Mouse (Mus musculus) CH12.LX (cell line): Measurements from ENCODE around the gene Sf3a1. TPM values are rescaled to one million over a fixed set of nuclear protein-coding genes. Genes with fewer than 3 reads are reported as not detected.

ENCODE experiments used
- DNase-seq: peaks from one replicate; pipeline ENCODE4 v3.0.0-alpha.2; 2013; ENCODE audit errors: extremely low read depth
- H3K27ac ChIP-seq: 2 replicates; pipeline ENCODE4 v1.5.1; 2012; ENCODE audit warnings: low read depth, mild to moderate bottlenecking, control low read depth, moderate library complexity; ENCODE audit not compliant: insufficient read depth
- H3K27me3 ChIP-seq: replicated peaks from 2 replicates; pipeline ENCODE3; 2012; ENCODE audit warnings: inconsistent platforms
- H3K36me3 ChIP-seq, 2 experiments: replicated peaks in 1 of 2; 2 replicates each; pipeline versions ENCODE3 to v1.6.1; 2012; ENCODE audit warnings: inconsistent platforms in 1 of 2, low read length in 1 of 2, mild to moderate bottlenecking in 1 of 2, mixed read lengths in 1 of 2, moderate library complexity in 1 of 2; ENCODE audit not compliant: control insufficient read depth in 1 of 2, insufficient read depth in 1 of 2
- H3K4me1 ChIP-seq, 2 experiments: 2 replicates each; pipeline ENCODE4 v1.6.1; 2012; ENCODE audit warnings: inconsistent platforms in 1 of 2, moderate library complexity in 1 of 2; ENCODE audit not compliant: insufficient read depth in 2 of 2, control insufficient read depth in 1 of 2
- H3K4me2 ChIP-seq: 2 replicates; pipeline ENCODE4 v1.6.1; 2012; ENCODE audit warnings: low read depth, mild to moderate bottlenecking, control low read depth; ENCODE audit not compliant: poor library complexity, insufficient read depth, severe bottlenecking
- H3K4me3 ChIP-seq, 3 experiments: fragments of 150-350 bp in 1 of 3; sonication (generic) in 1 of 3; replicated peaks in 1 of 3; 2 replicates each; pipeline versions ENCODE3 to v1.5.1; 2011 to 2012; ENCODE audit warnings: low read depth in 2 of 3, low read length in 2 of 3, mild to moderate bottlenecking in 2 of 3, moderate library complexity in 2 of 3, control low read depth in 1 of 3, improper control_type of control experiment in 1 of 3, inconsistent platforms in 1 of 3, mixed read lengths in 1 of 3; ENCODE audit not compliant: poor library complexity in 1 of 3
- H3K79me2 ChIP-seq: replicated peaks from 2 replicates; pipeline ENCODE4 v1.6.1; 2012; ENCODE audit warnings: mild to moderate bottlenecking, moderate library complexity; ENCODE audit not compliant: control insufficient read depth, poor library complexity, insufficient read depth, severe bottlenecking; ENCODE audit errors: extremely low read depth
- H3K9ac ChIP-seq: 2 replicates; pipeline ENCODE4 v1.6.1; 2012; ENCODE audit warnings: low read depth, mild to moderate bottlenecking, control low read depth, moderate library complexity; ENCODE audit not compliant: insufficient read depth
- H3K9me3 ChIP-seq: replicated peaks from 2 replicates; pipeline ENCODE3; 2012; ENCODE audit warnings: low read length, inconsistent platforms, mixed read lengths
- BHLHE40 ChIP-seq: IDR thresholded peaks from 2 replicates; pipeline ENCODE4 v1.6.1; 2011; ENCODE audit warnings: mild to moderate bottlenecking, low read depth, low read length, improper control_type of control experiment
- CTCF ChIP-seq, 2 experiments: IDR thresholded peaks in 1 of 2; conservative IDR thresholded peaks in 1 of 2; 2 replicates each; pipeline ENCODE4 v1.5.1; 2011 to 2012; ENCODE audit warnings: low read depth in 2 of 2, low read length in 2 of 2, improper control_type of control experiment in 1 of 2, inconsistent platforms in 1 of 2, mild to moderate bottlenecking in 1 of 2, moderate library complexity in 1 of 2
- ELF1 ChIP-seq: IDR thresholded peaks from 2 replicates; pipeline ENCODE4 v1.6.1; 2014; ENCODE audit warnings: low read depth, mild to moderate bottlenecking, inconsistent platforms, low read length, improper control_type of control experiment
- EP300 ChIP-seq: IDR thresholded peaks from 2 replicates; pipeline ENCODE4 v1.6.1; 2011; ENCODE audit warnings: low read length, improper control_type of control experiment
- IRF4 ChIP-seq: IDR thresholded peaks from 2 replicates; pipeline ENCODE4 v1.6.1; 2014; ENCODE audit warnings: low read depth, mild to moderate bottlenecking, inconsistent platforms, low read length, improper control_type of control experiment
- JUND ChIP-seq: conservative IDR thresholded peaks from 2 replicates; pipeline ENCODE4 v1.6.1; 2011; ENCODE audit warnings: low read depth, low read length, improper control_type of control experiment
- MAFK ChIP-seq: IDR thresholded peaks from 2 replicates; pipeline ENCODE4 v1.6.1; 2011; ENCODE audit warnings: low read length, improper control_type of control experiment; ENCODE audit not compliant: insufficient replicate concordance
- MXI1 ChIP-seq: IDR thresholded peaks from 2 replicates; pipeline ENCODE4 v1.6.1; 2011; ENCODE audit warnings: mild to moderate bottlenecking, low read depth, low read length, improper control_type of control experiment
- MYC ChIP-seq: IDR thresholded peaks from 2 replicates; pipeline ENCODE4 v1.6.1; 2011; ENCODE audit warnings: low read depth, mild to moderate bottlenecking, improper control_type of control experiment, low read length
- NRF1 ChIP-seq: IDR thresholded peaks from 2 replicates; pipeline ENCODE4 v1.6.1; 2014; ENCODE audit warnings: low read depth, mild to moderate bottlenecking, inconsistent platforms, low read length, improper control_type of control experiment, moderate library complexity
- POLR2A ChIP-seq: IDR thresholded peaks from 2 replicates; pipeline ENCODE4 v1.6.1; 2011; ENCODE audit warnings: low read depth, mild to moderate bottlenecking, improper control_type of control experiment, low read length
- POLR2AphosphoS2 ChIP-seq: IDR thresholded peaks from 2 replicates; pipeline ENCODE4 v1.6.1; 2011; ENCODE audit warnings: low read depth, low read length, improper control_type of control experiment
- RAD21 ChIP-seq: IDR thresholded peaks from 2 replicates; pipeline ENCODE4 v1.6.1; 2011; ENCODE audit warnings: low read depth, mild to moderate bottlenecking, low read length, improper control_type of control experiment, moderate library complexity
- USF1 ChIP-seq: IDR thresholded peaks from 2 replicates; pipeline ENCODE4 v1.6.1; 2014; ENCODE audit warnings: low read depth, mild to moderate bottlenecking, inconsistent platforms, low read length, improper control_type of control experiment
- USF2 ChIP-seq: conservative IDR thresholded peaks from 2 replicates; pipeline ENCODE4 v1.6.1; 2011; ENCODE audit warnings: low read depth, low read length, improper control_type of control experiment
- ZKSCAN1 ChIP-seq: IDR thresholded peaks from 2 replicates; pipeline ENCODE4 v1.6.1; 2012; ENCODE audit warnings: low read depth, inconsistent platforms, low read length, improper control_type of control experiment, borderline replicate concordance
- dilution Hi-C: fragments of 300-500 bp; cut with MboI; formaldehyde crosslinking; loops from 2 replicates; pipeline ENCODE4 v1.14.3; 2020; ENCODE audit warnings: low sequenced_read_pairs; ENCODE audit not compliant: extremely low pct_unique_long_range_greater_than_20kb, extremely low pct_ligation_motif_present
- in situ Hi-C: fragments of 300-500 bp; cut with MboI; formaldehyde crosslinking; loops from 3 replicates; pipeline ENCODE4 v1.14.3; 2019; ENCODE audit warnings: low sequenced_read_pairs, low pct_ligation_motif_present, low pct_unique_long_range_greater_than_20kb, mixed read lengths
- polyA plus RNA-seq: library from polyadenylated mRNA; unstranded; fragments of >175 nt; gene quantifications from 2 replicates; pipeline ENCODE4 v1.2.1, GENCODE M21; 2012; ENCODE audit warnings: low read depth; ENCODE audit not compliant: insufficient read length
- total RNA-seq, 2 experiments: library from RNA; depleted of rRNA; stranded (reverse); fragments of 300-350 nt in 1 of 2; fragments of >200 nt in 1 of 2; gene quantifications; 2 replicates each; pipeline ENCODE4 v1.2.3; 2012 to 2014

Gene Sf3a1
- total and polyA plus RNA-seq, 3 experiments = 29.5 to 97.6 (median 46.5) TPM

DNA sequence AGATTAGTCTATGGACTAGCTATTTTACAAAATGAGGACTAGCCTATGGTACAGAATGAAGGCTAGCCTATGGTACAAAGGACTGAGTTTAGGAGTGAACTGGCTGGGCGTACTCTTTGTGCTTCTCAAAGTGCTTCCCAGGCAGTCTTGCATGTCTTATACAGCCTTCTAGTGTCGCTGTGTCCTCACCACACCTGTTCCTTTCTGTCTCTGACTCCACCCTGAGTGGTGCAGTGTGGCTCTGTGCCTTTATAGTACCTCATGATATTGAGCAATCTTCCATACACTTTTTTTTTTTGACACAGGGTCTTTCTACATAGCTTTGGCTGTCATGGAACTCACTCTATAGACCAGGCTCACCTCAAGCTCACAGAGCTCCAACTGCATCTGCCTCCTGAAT, 71.3 kb downstream of the Sf3a1 start:
- Histone ChIP-seq H3K9ac (no peak overlapping the region), H3K27ac (no peak overlapping the region), H3K79me2 (no peaks in the 10 kb centered on the region), H3K27me3 (no peaks in the 10 kb centered on the region), H3K4me3 (no peak overlapping the region), H3K36me3 (peaks cover 3 to 46% of the 10 kb centered on the region in 2 experiments), H3K4me2 (no peak overlapping the region), H3K4me1 (peaks cover 9 to 27% of the 10 kb centered on the region in 2 experiments), H3K9me3 (no peaks in the 10 kb centered on the region)
- dilution Hi-C loops (no loop called here), in situ Hi-C loops (no loop called here)
- no peak for DNase-seq
- TF ChIP-seq MXI1 (no peak), EP300 (no peak), POLR2AphosphoS2 (no peak), IRF4 (no peak), USF2 (no peak), ELF1 (no peak), CTCF (conservative IDR thresholded peaks at IDR 0.05 in 1 of 2, IDR thresholded peaks at IDR 0.05 in 1 of 2; ENCODE audit: low read depth in 2 of 2, low read length in 2 of 2) (no peak), USF1 (no peak), MAFK (no peak), JUND (no peak), ZKSCAN1 (no peak), RAD21 (no peak), BHLHE40 (no peak), POLR2A (no peak), NRF1 (no peak), MYC (no peak)

Other genes with a start within 250 kb of the Sf3a1 start
- 9.5 and 10.9 TPM in 2 replicates for gene Slc35e4, start 245.7 kb upstream of the Sf3a1 start, total RNA-seq (2012; rRNA removed)
- gene Slc35e4, start 245.7 kb upstream of the Sf3a1 start, total RNA-seq (2014; rRNA removed) = 3.3 and 4.5 TPM in 2 replicates
- gene Slc35e4, start 245.7 kb upstream of the Sf3a1 start, polyA plus RNA-seq = 4.0 and 4.6 TPM in 2 replicates
- 4.7 and 8.6 TPM in 2 replicates for gene Tcn2, start 228.2 kb upstream of the Sf3a1 start, total RNA-seq (2012; rRNA removed)
- 1.2 and 1.3 TPM in 2 replicates for gene Tcn2, start 228.2 kb upstream of the Sf3a1 start, total RNA-seq (2014; rRNA removed)
- 2.5 and 2.7 TPM in 2 replicates for gene Tcn2, start 228.2 kb upstream of the Sf3a1 start, polyA plus RNA-seq
- gene Pes1, start 196.4 kb upstream of the Sf3a1 start, total RNA-seq (2012; rRNA removed) = 120 and 149 TPM in 2 replicates
- gene Pes1, start 196.4 kb upstream of the Sf3a1 start, total RNA-seq (2014; rRNA removed) = 226 and 251 TPM in 2 replicates
- 304 and 311 TPM in 2 replicates for gene Pes1, start 196.4 kb upstream of the Sf3a1 start, polyA plus RNA-seq
- gene 4930556J24Rik, start 183.6 kb upstream of the Sf3a1 start, total RNA-seq (2012; rRNA removed) = 0.21 and 0.50 TPM in 2 replicates
- not detected in 2 replicates for gene 4930556J24Rik, start 183.6 kb upstream of the Sf3a1 start, total RNA-seq (2014; rRNA removed)
- 0.70 and 0.78 TPM in 2 replicates for gene 4930556J24Rik, start 183.6 kb upstream of the Sf3a1 start, polyA plus RNA-seq
- gene Gal3st1, start 176.7 kb upstream of the Sf3a1 start, total RNA-seq (2012; rRNA removed) = 0.08 TPM in 1 of 2 replicates, not detected in the other
- gene Gal3st1, start 176.7 kb upstream of the Sf3a1 start, total RNA-seq (2014; rRNA removed) = not detected in 2 replicates
- 0.14 TPM in 1 of 2 replicates, not detected in the other for gene Gal3st1, start 176.7 kb upstream of the Sf3a1 start, polyA plus RNA-seq
- 0.47 and 0.55 TPM in 2 replicates for gene Sec14l4, start 128.9 kb upstream of the Sf3a1 start, total RNA-seq (2012; rRNA removed)
- 0.42 and 0.46 TPM in 2 replicates for gene Sec14l4, start 128.9 kb upstream of the Sf3a1 start, total RNA-seq (2014; rRNA removed)
- gene Sec14l4, start 128.9 kb upstream of the Sf3a1 start, polyA plus RNA-seq = 2.2 and 3.5 TPM in 2 replicates
- gene Sec14l3, start 95.5 kb upstream of the Sf3a1 start, total RNA-seq (2012; rRNA removed) = 0.21 TPM in 1 of 2 replicates, not detected in the other
- gene Sec14l3, start 95.5 kb upstream of the Sf3a1 start, total RNA-seq (2014; rRNA removed) = not detected in 2 replicates
- gene Sec14l3, start 95.5 kb upstream of the Sf3a1 start, polyA plus RNA-seq = not detected in 2 replicates
- gene Mtfp1, start 64.9 kb upstream of the Sf3a1 start, total RNA-seq (2012; rRNA removed) = 30.0 and 41.0 TPM in 2 replicates
- 22.1 and 22.3 TPM in 2 replicates for gene Mtfp1, start 64.9 kb upstream of the Sf3a1 start, total RNA-seq (2014; rRNA removed)
- gene Mtfp1, start 64.9 kb upstream of the Sf3a1 start, polyA plus RNA-seq = 27.0 and 27.7 TPM in 2 replicates
- 21.5 and 26.1 TPM in 2 replicates for gene Sec14l2, start 36.9 kb upstream of the Sf3a1 start, total RNA-seq (2012; rRNA removed)
- gene Sec14l2, start 36.9 kb upstream of the Sf3a1 start, total RNA-seq (2014; rRNA removed) = 21.9 and 24.2 TPM in 2 replicates
- gene Sec14l2, start 36.9 kb upstream of the Sf3a1 start, polyA plus RNA-seq = 16.7 and 19.0 TPM in 2 replicates
- 24.8 and 25.0 TPM in 2 replicates for gene Rnf215, start 25.1 kb upstream of the Sf3a1 start, total RNA-seq (2012; rRNA removed)
- gene Rnf215, start 25.1 kb upstream of the Sf3a1 start, total RNA-seq (2014; rRNA removed) = 14.9 and 18.2 TPM in 2 replicates
- 22.5 and 24.3 TPM in 2 replicates for gene Rnf215, start 25.1 kb upstream of the Sf3a1 start, polyA plus RNA-seq
- gene Ccdc157, start 57 bp upstream of the Sf3a1 start, total RNA-seq (2012; rRNA removed) = 4.2 and 4.4 TPM in 2 replicates
- 2.3 and 2.6 TPM in 2 replicates for gene Ccdc157, start 57 bp upstream of the Sf3a1 start, total RNA-seq (2014; rRNA removed)
- gene Ccdc157, start 57 bp upstream of the Sf3a1 start, polyA plus RNA-seq = 3.9 and 4.0 TPM in 2 replicates
- 30.3 and 37.7 TPM in 2 replicates for gene Tbc1d10a, start 26.4 kb downstream of the Sf3a1 start, total RNA-seq (2012; rRNA removed)
- gene Tbc1d10a, start 26.4 kb downstream of the Sf3a1 start, total RNA-seq (2014; rRNA removed) = 30.9 and 33.9 TPM in 2 replicates
- 33.5 and 37.6 TPM in 2 replicates for gene Tbc1d10a, start 26.4 kb downstream of the Sf3a1 start, polyA plus RNA-seq
- 4.7 and 5.8 TPM in 2 replicates for gene Castor1, start 57.9 kb downstream of the Sf3a1 start, total RNA-seq (2012; rRNA removed)
- 13.0 TPM in 2 replicates for gene Castor1, start 57.9 kb downstream of the Sf3a1 start, total RNA-seq (2014; rRNA removed)
- 18.2 and 23.7 TPM in 2 replicates for gene Castor1, start 57.9 kb downstream of the Sf3a1 start, polyA plus RNA-seq
- gene Osm, start 76.1 kb downstream of the Sf3a1 start, total RNA-seq (2012; rRNA removed) = 11.0 and 12.8 TPM in 2 replicates
- 11.8 and 15.1 TPM in 2 replicates for gene Osm, start 76.1 kb downstream of the Sf3a1 start, total RNA-seq (2014; rRNA removed)
- 10.4 and 12.5 TPM in 2 replicates for gene Osm, start 76.1 kb downstream of the Sf3a1 start, polyA plus RNA-seq
- 0.42 and 1.8 TPM in 2 replicates for gene Lif, start 97.2 kb downstream of the Sf3a1 start, total RNA-seq (2012; rRNA removed)
- gene Lif, start 97.2 kb downstream of the Sf3a1 start, total RNA-seq (2014; rRNA removed) = 0.05 and 0.15 TPM in 2 replicates
- gene Lif, start 97.2 kb downstream of the Sf3a1 start, polyA plus RNA-seq = 0.07 and 0.17 TPM in 2 replicates